Mouse (Mus musculus) embryo, embryonic 9.5 days (tissue): ENCODE data around the gene Esyt1.
A peak's percentile ranks its signal among the peaks of the same experiment; 100 is the strongest.

ENCODE experiments used
- DNase-seq: peaks from one replicate; pipeline ENCODE4 v3.0.0-alpha.2; 2017; ENCODE audit errors: extremely low spot score

Gene Esyt1

DNA sequence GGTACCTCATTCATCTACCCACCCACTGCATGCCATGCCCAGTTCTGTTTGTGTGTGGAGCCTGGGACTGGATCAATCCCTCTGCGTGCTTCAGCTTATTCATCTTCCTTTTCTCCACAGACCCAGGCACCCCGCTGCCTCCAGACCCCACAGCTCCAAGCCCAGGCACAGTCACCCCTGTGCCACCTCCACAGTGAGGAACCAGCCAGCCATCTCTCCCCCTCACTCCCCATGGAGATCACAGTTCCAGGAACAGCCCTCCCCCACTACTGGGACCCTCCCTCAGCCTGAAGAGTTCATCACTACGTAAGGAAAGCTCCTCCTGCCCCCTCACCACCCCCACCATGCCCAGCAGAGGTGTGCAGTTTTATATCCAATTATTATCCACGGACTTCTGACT is 36.9 kb downstream of the Esyt1 start:
- DNase-seq, result no peak

- no peak for DNase-seq
Observed at GRCm38 (mm10) chr10:128487861-128488712, 37.6 kb downstream of the Esyt1 start.

DNA sequence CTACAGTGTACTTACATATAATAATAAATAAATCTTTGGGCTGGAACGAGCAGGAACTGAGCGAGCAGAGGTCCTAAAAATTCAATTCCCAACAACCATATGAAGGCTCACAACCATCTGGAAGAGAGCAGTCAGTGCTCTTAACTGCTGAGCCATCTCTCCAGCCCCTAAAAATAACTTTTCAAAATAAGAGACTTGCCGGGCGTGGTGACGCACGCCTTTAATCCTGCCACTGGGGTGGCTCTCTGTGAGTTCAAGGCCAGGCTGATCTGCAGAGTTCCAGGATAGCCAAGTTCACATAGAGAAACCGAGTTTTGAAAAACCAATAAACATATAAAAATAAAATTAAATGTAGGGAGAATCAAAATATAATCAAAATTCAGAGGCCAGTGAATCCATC is 39.3 kb downstream of the Esyt1 start:
- no peak for DNase-seq

DNA sequence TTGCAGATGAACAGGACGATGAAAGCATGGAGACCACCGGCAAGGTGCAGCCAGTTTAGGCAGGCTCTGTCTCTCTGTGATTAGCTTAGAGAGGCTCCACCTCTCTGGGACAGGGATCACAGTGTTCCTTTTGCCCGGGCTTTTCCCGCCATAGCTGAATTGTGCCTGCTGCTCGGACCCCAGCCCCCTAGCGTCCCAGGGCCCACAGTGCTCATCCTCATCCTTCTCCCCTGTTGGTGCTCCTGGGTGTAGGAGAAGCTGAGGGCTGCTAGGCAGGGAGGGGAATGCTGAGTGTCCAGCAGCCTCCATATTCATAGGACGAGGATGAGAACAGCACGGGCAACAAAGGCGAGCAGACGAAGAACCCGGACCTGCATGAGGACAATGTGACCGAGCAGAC is 51.3 kb downstream of the Esyt1 start:
- DNase-seq, result no peak

DNA sequence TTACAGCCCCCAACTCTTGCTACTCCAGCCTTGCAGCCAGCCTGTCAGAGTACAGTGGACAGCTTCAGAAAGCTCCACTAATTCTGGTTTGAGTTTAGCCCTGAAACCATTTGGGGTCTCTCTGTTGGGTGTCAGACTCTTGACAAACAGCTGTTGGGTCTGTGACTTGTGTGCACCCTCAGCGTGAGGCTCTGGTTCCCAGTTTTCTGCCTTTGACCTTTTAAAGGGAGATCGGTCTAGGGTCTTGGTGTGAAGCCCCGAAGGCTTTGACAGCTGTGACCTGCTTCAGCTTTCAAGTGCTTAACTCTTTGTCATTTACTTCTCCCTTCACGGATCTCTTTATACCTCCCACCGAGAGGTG is 65.4 kb downstream of the Esyt1 start:
- DNase-seq, result peak; percentile 37
